17 mouse cellular contexts compared by ENCODE assay signal in genomic region chr7:96219386-96219785, GRCm38 (mm10).
"Had no signal": no experiment of that assay in that cellular context is flagged by ENCODE, and none has a peak within 500 bp of the region (broad histone marks: within the 10 kb centered on the region; RNA-seq: fewer than 3 reads in every experiment).

No protein-coding gene starts in this region.

- DNase-seq: retina, postnatal 1 day; right cerebral cortex, adult 18-20 months; right cerebral cortex, postnatal 14 days; right cerebral cortex, postnatal 25 days; right cerebral cortex, postnatal 4 days; spleen, adult 18-20 months; thymus, adult 18-20 months; thymus, adult 2 months; thymus, postnatal 14 days; thymus, postnatal 25 days; thymus, postnatal 36 days; thymus, postnatal 4 days had no signal

- H3K9me3 ChIP-seq: neural tube, embryonic 12.5 days; neural tube, embryonic 13.5 days; neural tube, embryonic 15.5 days; stomach, embryonic 15.5 days had no signal

- H3K36me3 ChIP-seq: neural tube, embryonic 12.5 days; neural tube, embryonic 13.5 days; neural tube, embryonic 15.5 days; stomach, embryonic 15.5 days had no signal

- H3K4me3 ChIP-seq: neural tube, embryonic 12.5 days; neural tube, embryonic 13.5 days; neural tube, embryonic 15.5 days; stomach, embryonic 15.5 days had no signal

- H3K9ac ChIP-seq: neural tube, embryonic 12.5 days; neural tube, embryonic 13.5 days; neural tube, embryonic 15.5 days; stomach, embryonic 15.5 days had no signal

- H3K27ac ChIP-seq: neural tube, embryonic 12.5 days; neural tube, embryonic 13.5 days; neural tube, embryonic 15.5 days; stomach, embryonic 15.5 days; stomach, postnatal 0 days had no signal

- H3K4me2 ChIP-seq: neural tube, embryonic 12.5 days; neural tube, embryonic 13.5 days; neural tube, embryonic 15.5 days; stomach, embryonic 15.5 days had no signal

- H3K27me3 ChIP-seq: neural tube, embryonic 15.5 days; stomach, embryonic 15.5 days had no signal
